Mouse (Mus musculus) heart, postnatal 0 days (tissue): ENCODE measurements around the gene Hs3st5. TPM values are rescaled to one million over a fixed set of nuclear protein-coding genes. Genes with fewer than 3 reads are reported as not detected.
A peak's percentile ranks its signal among the peaks of the same experiment; 100 is the strongest.

ENCODE experiments used
- ATAC-seq: fragments of 200-750 bp; cut with Nextera tagmentation; 2 replicates; pipeline ENCODE4 v1.8.0; 2017; ENCODE audit warnings: low read depth, moderate number of reproducible peaks, moderate library complexity; ENCODE audit not compliant: insufficient read depth
- DNase-seq: peaks from one replicate; pipeline ENCODE4 v3.0.0-alpha.2; 2016; ENCODE audit warnings: low spot score
- H3K27ac ChIP-seq: fragments of 300-500 bp; sonication (generic); 2 replicates; pipeline ENCODE4 v1.5.1; 2014; ENCODE audit warnings: low read depth, mild to moderate bottlenecking
- H3K27me3 ChIP-seq: fragments of 300-500 bp; sonication (generic); 2 replicates; pipeline ENCODE4 v1.6.1; 2014; ENCODE audit warnings: low read length, mixed read lengths; ENCODE audit not compliant: control insufficient read depth, insufficient read depth
- H3K36me3 ChIP-seq: fragments of 300-500 bp; sonication (generic); replicated peaks from 2 replicates; pipeline ENCODE4 v1.6.1; 2014; ENCODE audit warnings: low read length, mixed read lengths; ENCODE audit not compliant: control insufficient read depth, insufficient read depth
- H3K4me1 ChIP-seq: fragments of 300-500 bp; sonication (generic); 2 replicates; pipeline ENCODE4 v1.6.1; 2014; ENCODE audit warnings: antibody characterized with exemption; ENCODE audit not compliant: control insufficient read depth, insufficient read depth
- H3K4me2 ChIP-seq: fragments of 300-500 bp; sonication (generic); 2 replicates; pipeline ENCODE4 v1.6.1; 2014; ENCODE audit warnings: low read depth, mild to moderate bottlenecking, low read length, moderate library complexity
- H3K4me3 ChIP-seq: fragments of 300-500 bp; sonication (generic); 2 replicates; pipeline ENCODE4 v1.5.1; 2014; ENCODE audit warnings: low read depth, low read length
- H3K9ac ChIP-seq: fragments of 300-500 bp; sonication (generic); replicated peaks from 2 replicates; pipeline ENCODE4 v1.6.1; 2014; ENCODE audit warnings: low read depth, low read length, mixed read lengths
- H3K9me3 ChIP-seq: fragments of 300-500 bp; sonication (generic); replicated peaks from 2 replicates; pipeline ENCODE4 v1.6.1; 2016; ENCODE audit warnings: low read length; ENCODE audit not compliant: control insufficient read depth
- CTCF ChIP-seq: IDR thresholded peaks from 2 replicates; pipeline ENCODE4 v1.5.1; 2016; ENCODE audit warnings: antibody characterized with exemption, control low read depth, low read depth
- EP300 ChIP-seq: IDR thresholded peaks from 2 replicates; pipeline ENCODE4 v1.6.1; 2016; ENCODE audit warnings: antibody characterized with exemption, low read depth
- WGBS: fragments of 180-500 bp; shearing (Covaris S2); extraction: QIAGEN DNeasy Blood & Tissue Kit; methylation state at CpG from one replicate; pipeline ENCODE4 v1.1.7; 2014; 5-methylcytosine and 5-hydroxymethylcytosine counted together
- polyA plus RNA-seq: library from polyadenylated mRNA; unstranded; fragments of >200 nt; fragmentation: Nextera tagmentation; extraction: Ambion mirVana; gene quantifications from 2 replicates; pipeline ENCODE4 v1.2.1, GENCODE M21; 2015
- total RNA-seq: library from RNA; depleted of rRNA; stranded (reverse); fragments of >200 nt; gene quantifications from 2 replicates; pipeline ENCODE4 v1.2.3, GENCODE M21; 2014; ENCODE audit warnings: low replicate concordance

Gene Hs3st5
- total and polyA plus RNA-seq, 2 experiments from 2014 or later: 0.29 TPM; not detected in 1

GRCm38 (mm10) chr10:36627952-36628351 lies 121.3 kb downstream of the Hs3st5 start:
- no peak overlapping the region for H3K4me2 ChIP-seq
- H3K27me3 ChIP-seq: no peaks in the 10 kb centered on the region
- 49% methylated on average over 4 of the region's 4 CpGs for WGBS
- TF ChIP-seq EP300 (no peak), CTCF (no peak)
- H3K9ac ChIP-seq: no peak overlapping the region
- ATAC-seq (no peak), DNase-seq (peak; percentile 8)
- H3K36me3 ChIP-seq: no peaks in the 10 kb centered on the region
- no peak overlapping the region for H3K27ac ChIP-seq
- H3K9me3 ChIP-seq: no peaks in the 10 kb centered on the region
- H3K4me3 ChIP-seq: no peak overlapping the region
- no peaks in the 10 kb centered on the region; the same call in 1 of the 2 replicates for H3K4me1 ChIP-seq

- no peaks in the 10 kb centered on the region for H3K27me3 ChIP-seq
- no peak overlapping the region for H3K27ac ChIP-seq
- H3K4me3 ChIP-seq: no peak overlapping the region
- no peak overlapping the region for H3K9ac ChIP-seq
- no peak for TF ChIP-seq CTCF
- TF ChIP-seq EP300: no peak
- H3K4me1 ChIP-seq: no peaks in the 10 kb centered on the region; the same call in 1 of the 2 replicates
- ATAC-seq: no peak
- no peak overlapping the region for H3K4me2 ChIP-seq
- WGBS: 50% methylated on average over 1 of the region's 1 CpGs
- no peak for DNase-seq
- no peaks in the 10 kb centered on the region for H3K36me3 ChIP-seq
- no peaks in the 10 kb centered on the region for H3K9me3 ChIP-seq
Observed at GRCm38 (mm10) chr10:36631746-36632145, 125.1 kb downstream of the Hs3st5 start.

GRCm38 (mm10) chr10:36650653-36651052 lies 144.0 kb downstream of the Hs3st5 start:
- DNase-seq (no peak), ATAC-seq (no peak)
- H3K27me3 ChIP-seq: no peaks in the 10 kb centered on the region
- 69% methylated on average over 5 of the region's 5 CpGs for WGBS
- H3K36me3 ChIP-seq: no peaks in the 10 kb centered on the region
- H3K4me3 ChIP-seq: no peak overlapping the region
- no peaks in the 10 kb centered on the region for H3K4me1 ChIP-seq
- no peak overlapping the region for H3K27ac ChIP-seq
- TF ChIP-seq CTCF (no peak), EP300 (no peak)
- H3K4me2 ChIP-seq: no peak overlapping the region
- H3K9me3 ChIP-seq: no peaks in the 10 kb centered on the region
- no peak overlapping the region for H3K9ac ChIP-seq

- ATAC-seq (no peak), DNase-seq (no peak)
- Histone ChIP-seq H3K9me3 (no peaks in the 10 kb centered on the region), H3K36me3 (no peaks in the 10 kb centered on the region), H3K4me3 (no peak overlapping the region), H3K4me2 (no peak overlapping the region), H3K9ac (no peak overlapping the region), H3K27ac (no peak overlapping the region), H3K4me1 (no peaks in the 10 kb centered on the region), H3K27me3 (no peaks in the 10 kb centered on the region)
- WGBS: 70% methylated on average over 3 of the region's 3 CpGs
- no peak for TF ChIP-seq CTCF
- TF ChIP-seq EP300: no peak
Observed at GRCm38 (mm10) chr10:36713974-36714373, 207.4 kb downstream of the Hs3st5 start.

GRCm38 (mm10) chr10:36726239-36726638 lies 219.6 kb downstream of the Hs3st5 start:
- H3K9ac ChIP-seq: no peak overlapping the region
- no peak overlapping the region for H3K4me2 ChIP-seq
- no peak for ATAC-seq
- H3K9me3 ChIP-seq: no peaks in the 10 kb centered on the region
- H3K4me1 ChIP-seq: no peaks in the 10 kb centered on the region
- no peak overlapping the region for H3K27ac ChIP-seq
- no peak for TF ChIP-seq EP300
- no peak for TF ChIP-seq CTCF
- WGBS: 78% methylated on average over 3 of the region's 3 CpGs
- no peak for DNase-seq
- H3K4me3 ChIP-seq: no peak overlapping the region
- H3K36me3 ChIP-seq: no peaks in the 10 kb centered on the region
- H3K27me3 ChIP-seq: no peaks in the 10 kb centered on the region

- no peak overlapping the region for H3K4me2 ChIP-seq
- no peak for DNase-seq
- 60% methylated on average over 13 of the region's 13 CpGs for WGBS
- H3K4me1 ChIP-seq: no peaks in the 10 kb centered on the region
- H3K36me3 ChIP-seq: no peaks in the 10 kb centered on the region
- H3K27me3 ChIP-seq: no peaks in the 10 kb centered on the region
- H3K9me3 ChIP-seq: no peaks in the 10 kb centered on the region
- ATAC-seq: no peak
- H3K4me3 ChIP-seq: no peak overlapping the region
- no peak overlapping the region for H3K9ac ChIP-seq
- TF ChIP-seq CTCF: no peak
- TF ChIP-seq EP300: no peak
- no peak overlapping the region for H3K27ac ChIP-seq
Observed at GRCm38 (mm10) chr10:36729361-36730098, 222.9 kb downstream of the Hs3st5 start.
